Mouse (Mus musculus) Muller cell, postnatal 12 days (primary cell): ENCODE results near the gene Gm9513.

ENCODE experiments used
- DNase-seq: peaks from one replicate; pipeline ENCODE4 v3.0.0-alpha.2; 2015; ENCODE audit errors: inconsistent ontology term

Gm9513 gene

GRCm38 (mm10) chr9:36475338-36475737 lies at the start of gene Gm9513:
Gm9513 (plus strand) TSS chr9:36475638.
- DNase-seq = no peak

GRCm38 (mm10) chr9:36431584-36431983 lies 43.9 kb upstream of the Gm9513 start, which contains the start of gene Gm7257:
Gm7257 (plus strand) TSS chr9:36431884.
- no peak for DNase-seq

GRCm38 (mm10) chr9:36435051-36435764 lies 40.2 kb upstream of the Gm9513 start:
- peak; percentile 20 for DNase-seq

- no peak for DNase-seq
Measured at GRCm38 (mm10) chr9:36494501-36495220, 19.2 kb downstream of the Gm9513 start.

- no peak for DNase-seq
Measured at GRCm38 (mm10) chr9:36495824-36496223, 20.4 kb downstream of the Gm9513 start.

- no peak for DNase-seq
Measured at GRCm38 (mm10) chr9:36504211-36504610, 28.8 kb downstream of the Gm9513 start.
